Mouse (Mus musculus) hindbrain, embryonic 16.5 days (tissue): ENCODE measurements around the gene Mtus2. TPM values are rescaled to one million over a fixed set of nuclear protein-coding genes. Genes with fewer than 3 reads are reported as not detected.

Experiments
- ATAC-seq: fragments of 200-750 bp; cut with Nextera tagmentation; 2 replicates; pipeline ENCODE4 v1.8.0; 2017; ENCODE audit warnings: moderate TSS enrichment, moderate library complexity
- H3K27ac ChIP-seq: fragments of 300-500 bp; sonication (generic); 2 replicates; pipeline ENCODE4 v1.5.1; 2014; ENCODE audit warnings: low read depth, mild to moderate bottlenecking, control low read depth, low read length, moderate library complexity
- H3K27me3 ChIP-seq: fragments of 300-500 bp; sonication (generic); replicated peaks from 2 replicates; pipeline ENCODE4 v1.6.1; 2014; ENCODE audit warnings: low read length; ENCODE audit not compliant: control insufficient read depth, insufficient read depth
- H3K36me3 ChIP-seq: fragments of 300-500 bp; sonication (generic); 2 replicates; pipeline ENCODE4 v1.6.1; 2014; ENCODE audit warnings: mild to moderate bottlenecking, low read length, moderate library complexity, mixed read lengths; ENCODE audit not compliant: control insufficient read depth, insufficient read depth
- H3K4me1 ChIP-seq: fragments of 300-500 bp; sonication (generic); 2 replicates; pipeline ENCODE4 v1.6.1; 2014; ENCODE audit warnings: low read depth, low read length; ENCODE audit not compliant: control insufficient read depth, insufficient read depth
- H3K4me2 ChIP-seq: fragments of 300-500 bp; sonication (generic); 2 replicates; pipeline ENCODE4 v1.6.1; 2014; ENCODE audit warnings: mild to moderate bottlenecking, low read length, control low read depth, moderate library complexity
- H3K4me3 ChIP-seq: fragments of 300-500 bp; sonication (generic); 2 replicates; pipeline ENCODE4 v1.5.1; 2014; ENCODE audit warnings: mild to moderate bottlenecking, low read length, control low read depth, moderate library complexity
- H3K9ac ChIP-seq: fragments of 300-500 bp; sonication (generic); 2 replicates; pipeline ENCODE4 v1.6.1; 2014; ENCODE audit warnings: low read depth, mild to moderate bottlenecking, control low read depth, low read length, moderate library complexity
- H3K9me3 ChIP-seq: fragments of 300-500 bp; sonication (generic); 2 replicates; pipeline ENCODE4 v1.6.1; 2014; ENCODE audit warnings: mild to moderate bottlenecking, low read length, moderate library complexity; ENCODE audit not compliant: control insufficient read depth
- WGBS: fragments of 180-500 bp; shearing (Covaris S2); extraction: QIAGEN DNeasy Blood & Tissue Kit; methylation state at CpG from one replicate; pipeline ENCODE4 v1.1.7; 2014; 5-methylcytosine and 5-hydroxymethylcytosine counted together
- polyA plus RNA-seq: library from polyadenylated mRNA; unstranded; fragments of >200 nt; fragmentation: Nextera tagmentation; extraction: Ambion mirVana; gene quantifications from 2 replicates; pipeline ENCODE4 v1.2.1, GENCODE M21; 2015

Mtus2 gene
- polyA plus RNA-seq = 34.8 and 39.4 TPM in 2 replicates

- under 1% methylated on average over 44 of the region's 55 CpGs for WGBS
- peaks cover 4% of the 10 kb centered on the region for H3K4me1 ChIP-seq
- H3K9me3 ChIP-seq = no peaks in the 10 kb centered on the region
- peak; percentile 94 for ATAC-seq
- H3K4me3 ChIP-seq = peak within 1 kb of the TSS; percentile 64
- peak within 1 kb of the TSS; percentile 78 for H3K9ac ChIP-seq
- H3K4me2 ChIP-seq = peak within 1 kb of the TSS; percentile 62
- peak within 1 kb of the TSS; percentile 79 for H3K27ac ChIP-seq
- no peaks in the 10 kb centered on the region for H3K36me3 ChIP-seq
- no peaks in the 10 kb centered on the region; the same call in 1 of the 2 replicates for H3K27me3 ChIP-seq
Measured at GRCm38 (mm10) chr5:147956821-147957564, at the start of gene Mtus2. Gene Mtus2 (plus strand): TSS chr5:147957320.

DNA sequence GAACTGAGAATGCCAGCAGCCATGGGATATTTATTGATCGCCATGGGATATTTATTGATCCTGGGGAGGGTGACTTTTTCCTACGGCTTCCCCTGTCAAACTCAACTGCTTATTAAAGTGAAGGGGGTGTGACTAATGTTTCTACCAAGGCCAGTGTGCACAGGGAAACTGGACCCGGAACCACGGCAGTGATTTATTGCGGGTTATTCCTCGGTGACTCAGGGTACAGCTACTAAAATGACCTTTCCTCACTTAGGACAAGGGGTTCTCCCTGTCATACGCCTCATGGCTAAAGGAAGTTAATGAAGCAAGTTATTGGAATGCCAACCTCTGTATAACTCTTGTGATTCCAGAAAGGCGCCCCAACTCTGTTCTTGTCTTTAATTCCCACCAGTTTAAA lies 49.3 kb upstream of the Mtus2 start:
- H3K4me2 ChIP-seq = no peak overlapping the region
- no peaks in the 10 kb centered on the region for H3K9me3 ChIP-seq
- no peak overlapping the region for H3K27ac ChIP-seq
- H3K27me3 ChIP-seq = no peaks in the 10 kb centered on the region
- H3K4me3 ChIP-seq = no peak overlapping the region
- H3K36me3 ChIP-seq = no peaks in the 10 kb centered on the region
- H3K9ac ChIP-seq = no peak overlapping the region
- ATAC-seq = no peak
- no peaks in the 10 kb centered on the region for H3K4me1 ChIP-seq
- WGBS = 85% methylated on average over 8 of the region's 8 CpGs

- no peak overlapping the region for H3K27ac ChIP-seq
- no peaks in the 10 kb centered on the region for H3K27me3 ChIP-seq
- 80% methylated on average over 12 of the region's 12 CpGs for WGBS
- H3K4me2 ChIP-seq = no peak overlapping the region
- H3K4me3 ChIP-seq = no peak overlapping the region
- no peak for ATAC-seq
- H3K9me3 ChIP-seq = no peaks in the 10 kb centered on the region
- H3K9ac ChIP-seq = no peak overlapping the region
- H3K36me3 ChIP-seq = no peaks in the 10 kb centered on the region
- H3K4me1 ChIP-seq = no peaks in the 10 kb centered on the region
Measured at GRCm38 (mm10) chr5:147910807-147911509, 46.2 kb upstream of the Mtus2 start.

GRCm38 (mm10) chr5:147911744-147912143 lies 45.4 kb upstream of the Mtus2 start:
- no peak overlapping the region for H3K4me2 ChIP-seq
- 88% methylated on average over 5 of the region's 5 CpGs for WGBS

DNA sequence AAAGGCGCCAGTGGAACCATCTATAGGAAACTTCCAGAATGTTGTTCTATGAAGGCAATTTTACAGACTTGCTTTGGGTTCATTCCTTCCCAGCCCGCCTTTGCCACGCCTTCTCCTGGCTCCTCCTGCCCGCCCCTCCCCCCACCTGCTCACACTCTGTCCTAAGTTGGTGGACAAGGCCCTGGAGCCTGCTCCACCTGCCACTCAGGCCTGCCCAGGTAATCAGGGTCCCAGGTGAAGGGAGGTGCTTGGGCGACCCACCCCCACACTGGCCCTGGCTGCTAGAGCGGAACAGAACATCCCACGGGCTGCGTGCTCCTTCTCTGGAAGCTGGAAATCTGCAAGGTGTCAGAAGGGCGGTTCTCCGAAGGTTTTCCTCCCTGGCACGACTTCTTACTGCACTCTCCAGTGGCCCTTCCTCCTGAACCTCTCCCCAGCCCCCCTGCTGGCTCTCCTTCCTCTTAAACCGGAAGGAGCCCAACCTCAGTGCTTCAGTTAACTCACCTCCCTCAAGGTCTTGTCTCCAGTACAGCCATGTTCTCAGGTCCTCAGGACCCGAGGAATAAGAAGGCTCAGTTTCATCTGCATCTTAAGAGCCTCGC lies 43.8 kb upstream of the Mtus2 start:
- Histone ChIP-seq H3K4me1 (no peaks in the 10 kb centered on the region), H3K4me2 (no peak overlapping the region), H3K9ac (no peak overlapping the region), H3K27me3 (no peaks in the 10 kb centered on the region), H3K4me3 (no peak overlapping the region), H3K27ac (no peak overlapping the region), H3K9me3 (no peaks in the 10 kb centered on the region), H3K36me3 (no peaks in the 10 kb centered on the region)
- no peak for ATAC-seq
- 53% methylated on average over 14 of the region's 14 CpGs for WGBS

More at GRCm38 (mm10) chr5:147911744-147912143, 45.4 kb upstream of the Mtus2 start:
- Histone ChIP-seq H3K4me3 (no peak overlapping the region), H3K36me3 (no peaks in the 10 kb centered on the region), H3K27ac (no peak overlapping the region), H3K27me3 (no peaks in the 10 kb centered on the region), H3K9ac (no peak overlapping the region), H3K4me1 (no peaks in the 10 kb centered on the region), H3K9me3 (no peaks in the 10 kb centered on the region)
- ATAC-seq = no peak

GRCm38 (mm10) chr5:147915038-147915566 lies 42.0 kb upstream of the Mtus2 start:
- no peak for ATAC-seq
- no peaks in the 10 kb centered on the region for H3K27me3 ChIP-seq
- H3K9me3 ChIP-seq = no peaks in the 10 kb centered on the region
- H3K4me2 ChIP-seq = no peak overlapping the region
- WGBS = 62% methylated on average over 6 of the region's 6 CpGs
- H3K27ac ChIP-seq = no peak overlapping the region
- no peaks in the 10 kb centered on the region for H3K36me3 ChIP-seq
- no peaks in the 10 kb centered on the region for H3K4me1 ChIP-seq
- H3K9ac ChIP-seq = no peak overlapping the region
- no peak overlapping the region for H3K4me3 ChIP-seq

DNA sequence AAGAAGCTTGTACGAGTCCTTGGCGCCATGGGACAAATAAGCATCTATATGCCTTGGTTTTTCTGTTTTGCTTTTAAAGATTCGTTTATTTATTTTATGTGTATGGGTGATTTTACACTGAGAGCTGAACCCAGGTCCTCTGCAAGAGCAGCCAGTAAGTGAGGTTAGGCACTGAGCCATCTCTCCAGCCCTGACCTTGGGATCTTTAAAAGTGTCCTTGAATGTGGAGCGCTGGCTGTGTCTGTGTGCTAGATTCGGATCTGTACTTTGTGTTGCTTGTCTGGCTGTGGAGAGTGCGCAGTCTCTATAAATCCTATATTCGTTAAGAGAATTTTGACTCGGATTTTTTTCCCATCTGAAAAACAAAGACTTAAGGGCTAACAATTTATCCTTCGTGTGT lies 40.9 kb upstream of the Mtus2 start:
- Histone ChIP-seq H3K27me3 (no peaks in the 10 kb centered on the region), H3K9me3 (no peaks in the 10 kb centered on the region), H3K27ac (no peak overlapping the region), H3K9ac (no peak overlapping the region), H3K36me3 (no peaks in the 10 kb centered on the region), H3K4me3 (no peak overlapping the region), H3K4me2 (no peak overlapping the region), H3K4me1 (no peaks in the 10 kb centered on the region)
- ATAC-seq = no peak
- WGBS = 94% methylated on average over 9 of the region's 9 CpGs

- Histone ChIP-seq H3K27ac (no peak overlapping the region), H3K4me3 (no peak overlapping the region), H3K9ac (no peak overlapping the region), H3K4me2 (no peak overlapping the region), H3K36me3 (no peaks in the 10 kb centered on the region), H3K4me1 (no peaks in the 10 kb centered on the region), H3K9me3 (no peaks in the 10 kb centered on the region), H3K27me3 (no peaks in the 10 kb centered on the region)
- ATAC-seq = no peak
- WGBS = 82% methylated on average over 17 of the region's 17 CpGs
Measured at GRCm38 (mm10) chr5:147918044-147918846, 38.9 kb upstream of the Mtus2 start.
